Mouse (Mus musculus) stomach, embryonic 16.5 days (tissue): ENCODE measurements around the gene Klf16. TPM values are rescaled to one million over a fixed set of nuclear protein-coding genes. Genes with fewer than 3 reads are reported as not detected.

Experiments used
- ATAC-seq: fragments of 200-750 bp; cut with Nextera tagmentation; 2 replicates; pipeline ENCODE4 v1.8.0; 2017; ENCODE audit warnings: moderate number of reproducible peaks, moderate TSS enrichment; ENCODE audit not compliant: insufficient read depth, low FRiP score
- H3K27ac ChIP-seq: fragments of 300-500 bp; sonication (generic); 2 replicates; pipeline ENCODE4 v1.5.1; 2014; ENCODE audit warnings: low read length
- H3K27me3 ChIP-seq: fragments of 300-500 bp; sonication (generic); 2 replicates; pipeline ENCODE4 v1.6.1; 2014; ENCODE audit warnings: low read length, control low read depth, mixed read lengths; ENCODE audit not compliant: control insufficient read depth, insufficient read depth
- H3K36me3 ChIP-seq: fragments of 300-500 bp; sonication (generic); 2 replicates; pipeline ENCODE4 v1.6.1; 2014; ENCODE audit warnings: low read length; ENCODE audit not compliant: control insufficient read depth, insufficient read depth
- H3K4me1 ChIP-seq: fragments of 300-500 bp; sonication (generic); 2 replicates; pipeline ENCODE4 v1.6.1; 2014; ENCODE audit warnings: low read length, control low read depth, mixed read lengths; ENCODE audit not compliant: control insufficient read depth, insufficient read depth
- H3K4me2 ChIP-seq: fragments of 300-500 bp; sonication (generic); 2 replicates; pipeline ENCODE4 v1.6.1; 2014; ENCODE audit warnings: low read depth, low read length, mixed read lengths
- H3K4me3 ChIP-seq: fragments of 300-500 bp; sonication (generic); replicated peaks from 2 replicates; pipeline ENCODE4 v1.5.1; 2014; ENCODE audit warnings: mild to moderate bottlenecking, low read length
- H3K9ac ChIP-seq: fragments of 300-500 bp; sonication (generic); 2 replicates; pipeline ENCODE4 v1.6.1; 2014; ENCODE audit warnings: low read length
- H3K9me3 ChIP-seq: fragments of 300-500 bp; sonication (generic); replicated peaks from 2 replicates; pipeline ENCODE4 v1.6.1; 2016; ENCODE audit warnings: low read length, control low read depth; ENCODE audit not compliant: control insufficient read depth
- WGBS: fragments of 180-500 bp; shearing (Covaris S2); extraction: QIAGEN DNeasy Blood & Tissue Kit; methylation state at CpG from one replicate; pipeline ENCODE4 v1.1.7; 2014; 5-methylcytosine and 5-hydroxymethylcytosine counted together
- polyA plus RNA-seq: library from polyadenylated mRNA; unstranded; fragments of >200 nt; fragmentation: Nextera tagmentation; extraction: Ambion mirVana; gene quantifications from 2 replicates; pipeline ENCODE4 v1.2.1, GENCODE M21; 2015

Gene Klf16
- polyA plus RNA-seq, 1 experiment from 2014 or later = 8.7 TPM

GRCm38 (mm10) chr10:80553997-80554396 lies 23.1 kb downstream of the Klf16 start:
- Histone ChIP-seq H3K9me3 (no peaks in the 10 kb centered on the region), H3K36me3 (0 out of 2 replicates have a peak, but pooled peaks cover 4% of the 10 kb centered on the region), H3K4me1 (peaks cover 15% of the 10 kb centered on the region; the same call in 1 of the 2 replicates), H3K4me2 (no peak overlapping the region), H3K9ac (no peak overlapping the region), H3K27me3 (no peaks in the 10 kb centered on the region), H3K4me3 (no peak overlapping the region), H3K27ac (no peak overlapping the region)
- WGBS = 77% methylated on average over 6 of the region's 6 CpGs
- no peak for ATAC-seq

DNA sequence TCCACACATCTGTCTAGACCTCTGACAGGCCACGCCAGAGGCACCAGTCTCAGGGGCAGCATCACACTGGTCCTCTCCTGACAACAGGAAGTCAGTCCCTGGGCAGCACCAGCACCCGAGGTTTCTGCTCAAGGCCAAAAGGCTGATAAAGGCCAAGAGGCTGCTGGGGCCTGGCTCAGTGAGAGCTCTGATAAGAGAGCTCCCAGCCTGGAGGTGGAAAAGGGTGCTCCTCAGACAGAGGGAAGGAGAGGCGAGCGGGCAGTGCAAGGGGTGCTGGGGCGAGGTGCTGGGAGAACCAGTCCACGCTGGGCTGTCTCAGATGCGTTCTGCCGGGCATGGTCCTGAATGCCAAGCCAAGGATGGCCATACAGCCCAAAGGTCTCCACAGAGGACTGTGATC lies 23.5 kb downstream of the Klf16 start:
- no peak overlapping the region for H3K4me2 ChIP-seq
- no peaks in the 10 kb centered on the region for H3K27me3 ChIP-seq
- WGBS = 79% methylated on average over 8 of the region's 8 CpGs
- ATAC-seq = no peak
- no peaks in the 10 kb centered on the region for H3K9me3 ChIP-seq
- H3K27ac ChIP-seq = no peak overlapping the region
- no peak overlapping the region for H3K4me3 ChIP-seq
- H3K36me3 ChIP-seq = 0 out of 2 replicates have a peak, but pooled peaks cover 4% of the 10 kb centered on the region
- H3K9ac ChIP-seq = no peak overlapping the region
- H3K4me1 ChIP-seq = peaks cover 15% of the 10 kb centered on the region; the same call in 1 of the 2 replicates

DNA sequence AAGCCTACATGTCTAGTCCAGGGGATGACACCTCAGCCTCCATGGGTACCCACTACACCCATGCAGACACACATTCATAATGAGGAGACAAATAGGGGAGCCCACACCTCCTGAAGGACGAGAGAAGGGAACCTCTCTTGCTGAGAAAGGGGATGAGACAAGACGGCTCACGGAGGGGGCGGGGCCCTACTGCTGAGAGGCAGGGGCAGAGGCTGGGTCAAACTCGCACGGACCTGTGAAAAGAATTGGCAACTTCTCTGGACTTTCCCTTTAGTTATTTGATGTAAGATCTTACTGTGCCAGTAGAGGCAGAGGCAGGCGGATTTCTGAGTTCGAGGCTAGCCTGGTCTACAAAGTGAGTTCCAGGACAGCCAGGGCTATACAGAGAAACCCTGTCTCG lies 24.8 kb downstream of the Klf16 start:
- Histone ChIP-seq H3K4me3 (no peak overlapping the region), H3K36me3 (peaks cover 7% of the 10 kb centered on the region; the same call in 1 of the 2 replicates), H3K27ac (no peak overlapping the region), H3K9ac (no peak overlapping the region), H3K4me1 (0 out of 2 replicates have a peak, but pooled peaks cover 5% of the 10 kb centered on the region), H3K27me3 (no peaks in the 10 kb centered on the region), H3K9me3 (no peaks in the 10 kb centered on the region), H3K4me2 (no peak overlapping the region)
- no peak for ATAC-seq
- 60% methylated on average over 9 of the region's 9 CpGs for WGBS

DNA sequence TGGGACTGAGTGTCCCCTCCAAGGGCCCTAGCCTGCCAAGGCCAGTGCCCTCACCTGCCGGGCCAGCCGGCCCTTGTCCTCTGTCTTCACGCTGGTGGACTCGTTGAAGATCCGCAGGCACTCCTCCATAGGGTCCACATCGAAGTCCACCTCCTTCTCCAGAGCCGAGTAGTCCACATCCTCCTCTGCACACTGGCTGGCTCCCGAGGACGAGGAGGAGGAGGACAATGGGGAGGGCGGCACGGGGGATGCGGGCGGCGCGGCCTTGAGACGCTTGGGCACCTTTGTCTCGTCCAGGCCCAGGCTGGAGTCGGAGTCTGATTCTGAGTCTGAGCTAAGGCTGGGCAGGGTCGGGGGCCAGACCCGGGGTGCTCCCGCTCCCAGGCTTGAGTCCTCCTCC lies 27.8 kb downstream of the Klf16 start:
- WGBS = 88% methylated on average over 21 of the region's 21 CpGs
- Histone ChIP-seq H3K36me3 (peaks cover 11% of the 10 kb centered on the region; the same call in 1 of the 2 replicates), H3K9ac (no peak overlapping the region), H3K27me3 (no peaks in the 10 kb centered on the region), H3K9me3 (no peaks in the 10 kb centered on the region), H3K4me2 (no peak overlapping the region), H3K27ac (no peak overlapping the region), H3K4me3 (no peak overlapping the region), H3K4me1 (0 out of 2 replicates have a peak, but pooled peaks cover 5% of the 10 kb centered on the region)
- ATAC-seq = no peak

DNA sequence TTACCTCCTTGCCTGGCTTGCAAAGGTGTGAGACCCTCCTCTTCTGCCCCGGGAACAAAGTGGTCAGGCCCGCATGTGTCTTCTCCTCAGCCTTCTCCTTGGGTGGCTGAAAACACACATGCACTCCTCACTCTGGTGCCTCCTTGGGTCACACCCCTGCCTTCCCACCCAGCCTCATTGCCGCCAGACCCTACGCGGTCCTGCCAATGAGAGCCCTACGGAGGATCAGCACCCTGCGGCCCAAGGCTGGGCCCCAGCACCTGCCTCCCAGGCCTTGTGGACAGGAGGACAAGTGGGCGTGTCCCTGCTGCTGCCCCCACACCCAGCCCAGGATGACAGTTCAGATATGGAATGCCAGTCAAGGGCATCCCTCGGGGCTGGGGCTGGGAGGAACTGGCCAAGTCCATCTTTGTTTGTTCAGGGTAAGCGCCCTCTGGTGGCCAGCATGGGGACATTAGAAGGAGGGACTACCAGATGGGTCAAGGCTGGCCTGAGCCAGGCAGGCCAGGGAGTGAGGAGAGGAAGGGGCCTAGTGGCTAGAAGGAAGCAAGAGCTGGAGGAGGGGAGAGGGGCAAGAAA lies 28.6 kb downstream of the Klf16 start:
- no peak overlapping the region for H3K4me2 ChIP-seq
- H3K36me3 ChIP-seq = peaks cover 11% of the 10 kb centered on the region; the same call in 1 of the 2 replicates
- 0 out of 2 replicates have a peak, but pooled peaks cover 1% of the 10 kb centered on the region for H3K4me1 ChIP-seq

DNA sequence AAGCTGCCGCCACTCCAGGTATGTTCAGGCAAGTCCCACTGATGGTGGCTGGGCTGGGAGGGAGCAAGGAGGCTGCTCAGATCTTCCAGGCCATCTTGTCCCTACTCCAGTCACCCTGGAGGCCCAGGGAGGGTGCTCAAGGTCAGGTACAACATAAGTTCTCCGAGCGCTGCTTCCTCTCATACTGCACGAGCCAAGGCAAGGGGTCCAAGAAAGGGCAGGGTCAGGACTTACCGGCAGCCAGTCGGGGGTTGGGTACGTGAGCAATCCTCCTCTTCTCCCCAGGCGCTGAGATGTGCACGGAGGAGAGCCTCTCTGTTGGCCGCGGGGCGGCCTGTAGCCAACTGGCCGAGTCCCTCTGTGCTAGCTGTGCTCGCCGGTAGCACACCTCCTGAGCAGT lies 29.6 kb downstream of the Klf16 start:
- Histone ChIP-seq H3K4me1 (no peaks in the 10 kb centered on the region), H3K27me3 (no peaks in the 10 kb centered on the region), H3K27ac (no peak overlapping the region), H3K9me3 (no peaks in the 10 kb centered on the region), H3K36me3 (peaks cover 18% of the 10 kb centered on the region), H3K4me2 (no peak overlapping the region), H3K4me3 (no peak overlapping the region), H3K9ac (no peak overlapping the region)
- WGBS = 84% methylated on average over 15 of the region's 15 CpGs
- no peak for ATAC-seq

More for the DNA sequence above, 28.6 kb downstream of the Klf16 start:
- Histone ChIP-seq H3K4me3 (no peak overlapping the region), H3K27me3 (no peaks in the 10 kb centered on the region), H3K9me3 (no peaks in the 10 kb centered on the region), H3K9ac (no peak overlapping the region), H3K27ac (no peak overlapping the region)
- ATAC-seq = peak; percentile 24; the same call in 1 of the 2 replicates
- WGBS = 69% methylated on average over 10 of the region's 10 CpGs

GRCm38 (mm10) chr10:80546945-80547344 lies 30.2 kb downstream of the Klf16 start:
- peaks cover 23% of the 10 kb centered on the region for H3K36me3 ChIP-seq
- no peak overlapping the region for H3K4me3 ChIP-seq
- no peaks in the 10 kb centered on the region for H3K9me3 ChIP-seq
- no peak overlapping the region for H3K27ac ChIP-seq
- H3K27me3 ChIP-seq = no peaks in the 10 kb centered on the region
- H3K4me1 ChIP-seq = no peaks in the 10 kb centered on the region
- ATAC-seq = no peak
- H3K4me2 ChIP-seq = no peak overlapping the region
- WGBS = 94% methylated on average over 4 of the region's 4 CpGs
- H3K9ac ChIP-seq = no peak overlapping the region

GRCm38 (mm10) chr10:80545590-80545989 lies 31.5 kb downstream of the Klf16 start:
- Histone ChIP-seq H3K4me2 (no peak overlapping the region), H3K9ac (no peak overlapping the region), H3K4me1 (no peaks in the 10 kb centered on the region), H3K27ac (no peak overlapping the region), H3K9me3 (no peaks in the 10 kb centered on the region), H3K36me3 (peaks cover 25% of the 10 kb centered on the region), H3K27me3 (no peaks in the 10 kb centered on the region), H3K4me3 (no peak overlapping the region)
- WGBS = 86% methylated on average over 8 of the region's 8 CpGs
- ATAC-seq = no peak

GRCm38 (mm10) chr10:80543873-80544272 lies 33.2 kb downstream of the Klf16 start:
- no peak overlapping the region for H3K9ac ChIP-seq
- H3K4me2 ChIP-seq = no peak overlapping the region
- H3K9me3 ChIP-seq = no peaks in the 10 kb centered on the region
- H3K27me3 ChIP-seq = no peaks in the 10 kb centered on the region
- no peak overlapping the region for H3K4me3 ChIP-seq
- no peak overlapping the region for H3K27ac ChIP-seq
- H3K4me1 ChIP-seq = no peaks in the 10 kb centered on the region; the same call in 1 of the 2 replicates
- 95% methylated on average over 14 of the region's 14 CpGs for WGBS
- H3K36me3 ChIP-seq = peaks cover 21% of the 10 kb centered on the region
- no peak for ATAC-seq
